Mouse (Mus musculus) ovary, adult 2 months (tissue): Measurements from ENCODE around the gene Rela. TPM values are rescaled to one million over a fixed set of nuclear protein-coding genes. Genes with fewer than 3 reads are reported as not detected.

Experiments
- polyA plus RNA-seq: library from polyadenylated mRNA; depleted of rRNA; stranded (reverse); fragments of >200 nt; gene quantifications from 2 replicates; pipeline ENCODE4 v1.2.3, GENCODE M21; 2012; rRNA removed

Rela gene
- 109 and 128 TPM in 2 replicates for polyA plus RNA-seq

DNA sequence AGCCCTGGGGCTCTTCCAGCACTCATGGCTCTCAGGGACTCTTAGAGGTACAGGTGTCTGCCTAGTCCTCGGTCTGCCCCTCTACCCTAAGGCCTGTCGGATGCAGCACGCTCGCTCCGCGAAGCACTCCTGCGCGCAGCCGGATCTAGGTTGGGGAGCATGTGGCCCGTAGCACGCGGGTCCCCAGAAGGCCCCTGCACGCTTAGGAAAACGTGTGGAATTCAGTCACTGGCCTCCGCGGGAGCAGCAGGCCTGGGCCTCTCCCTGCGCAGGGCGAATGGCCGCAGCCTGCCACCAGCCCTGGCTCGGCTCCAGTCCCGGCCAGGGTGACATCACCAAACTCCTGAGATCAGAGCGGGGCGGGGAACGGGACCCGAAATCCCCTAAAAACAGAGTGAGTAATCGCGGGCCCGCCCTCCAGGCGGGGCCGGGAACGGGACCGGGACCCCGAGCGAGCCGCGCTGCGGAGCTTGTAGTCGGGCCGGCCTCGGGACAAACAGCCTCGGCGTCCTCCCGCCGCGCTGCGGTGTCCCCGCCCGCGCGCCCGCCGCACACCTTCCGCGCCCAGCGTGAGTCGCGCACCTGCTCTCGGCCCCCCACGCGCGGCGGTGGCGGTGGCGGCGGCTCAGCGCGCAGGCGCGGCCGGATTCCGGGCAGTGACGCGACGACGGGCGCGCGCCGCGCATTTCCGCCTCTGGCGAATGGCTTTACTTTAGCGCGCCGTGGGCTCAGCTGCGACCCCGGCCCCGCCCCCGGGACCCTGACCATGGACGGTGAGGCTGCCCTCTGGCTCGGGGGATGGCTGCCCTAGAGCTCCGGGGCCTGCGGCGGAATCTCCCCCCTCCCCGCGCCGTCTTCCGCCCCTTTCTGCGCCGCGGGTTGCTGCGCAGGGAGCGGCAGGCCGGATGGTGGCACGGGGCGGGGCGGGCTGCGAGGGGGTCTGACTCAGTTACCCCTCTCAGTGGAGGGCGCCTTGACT is at the start of gene Rela:
Gene Rela (plus strand): TSS at position 415 of the 979 bp plus-strand sequence.

DNA sequence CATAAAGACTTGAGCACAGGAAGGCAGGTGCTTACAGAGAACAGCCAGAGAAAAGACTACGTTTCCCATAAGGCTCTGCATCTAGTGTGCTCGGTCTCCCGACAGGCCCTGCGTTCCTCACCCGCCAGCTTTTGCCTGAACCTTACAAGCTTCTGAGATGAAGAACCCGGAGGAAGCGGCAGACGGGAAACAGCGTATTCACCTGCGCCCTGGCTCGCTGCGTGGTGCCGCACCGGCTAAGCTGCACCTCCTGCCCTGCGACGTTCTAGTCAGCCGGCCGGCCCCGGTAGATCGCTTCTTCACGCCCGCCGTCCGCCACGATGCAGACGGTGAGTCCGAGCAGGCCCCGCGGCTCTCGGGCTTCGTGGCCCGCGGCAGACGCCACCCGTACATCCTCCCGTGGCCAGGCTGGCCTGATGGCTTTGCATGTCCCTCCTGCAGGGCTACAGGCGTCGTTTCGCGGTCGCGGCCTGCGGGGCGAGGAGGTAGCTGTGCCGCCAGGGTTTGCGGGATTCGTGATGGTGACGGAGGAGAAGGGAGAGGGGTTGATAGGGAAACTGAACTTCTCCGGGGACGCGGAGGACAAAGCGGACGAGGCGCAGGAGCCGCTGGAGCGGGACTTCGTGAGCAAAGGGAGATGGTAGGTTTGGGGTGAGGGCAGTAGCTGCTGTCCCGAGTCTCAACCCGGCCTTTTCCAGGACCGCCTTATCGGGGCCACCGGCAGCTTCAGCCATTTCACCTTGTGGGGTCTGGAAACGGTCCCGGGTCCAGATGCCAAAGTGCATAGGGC is 35.3 kb upstream of the Rela start, which contains the start of gene Rnaseh2c:
Gene Rnaseh2c (plus strand): TSS at position 122 of the 790 bp plus-strand sequence.

DNA sequence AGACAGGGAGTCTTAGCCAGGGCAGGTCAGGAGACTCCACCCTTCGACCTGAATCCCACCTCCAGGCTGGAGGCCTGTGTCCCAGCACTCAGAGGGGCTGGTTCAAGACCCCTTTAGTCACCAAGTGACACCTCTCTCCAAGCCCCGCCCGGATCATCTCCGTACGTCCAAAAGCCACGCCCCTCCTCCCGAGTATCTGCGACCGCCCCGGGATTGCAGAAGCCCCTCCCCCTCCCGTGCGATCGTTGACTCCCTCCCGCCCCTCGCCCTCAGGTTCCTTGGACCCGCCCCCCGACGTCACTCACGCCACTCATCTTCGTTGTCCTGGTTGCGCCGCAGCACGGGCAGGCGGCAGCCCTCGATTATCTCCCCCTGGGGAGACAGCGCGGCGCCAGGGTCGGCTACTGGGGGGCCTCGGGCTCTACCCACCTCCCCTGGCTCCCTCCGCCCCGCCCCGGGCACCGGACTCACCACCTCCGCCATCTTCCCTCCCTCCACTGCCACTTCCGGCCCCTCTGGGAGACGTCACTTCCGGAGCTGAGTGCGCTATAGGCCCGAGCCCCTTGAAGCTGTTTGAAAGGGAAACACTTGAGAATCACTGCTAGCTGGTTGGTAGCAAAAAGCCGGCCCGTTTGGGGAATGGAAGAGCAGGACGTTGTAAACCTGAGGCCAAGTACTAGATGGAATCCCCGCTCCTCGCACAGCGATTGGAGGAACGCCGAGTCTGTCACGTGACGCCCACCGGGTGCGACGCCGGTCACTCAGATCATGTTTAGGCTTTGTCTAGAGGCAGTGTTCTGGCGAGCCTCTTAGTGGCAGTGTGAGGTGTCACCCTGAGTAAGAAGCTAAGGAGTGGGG is 27.5 kb upstream of the Rela start, which contains the start of gene Kat5:
Gene Kat5 (minus strand): TSS at position 691 of the 858 bp plus-strand sequence.

DNA sequence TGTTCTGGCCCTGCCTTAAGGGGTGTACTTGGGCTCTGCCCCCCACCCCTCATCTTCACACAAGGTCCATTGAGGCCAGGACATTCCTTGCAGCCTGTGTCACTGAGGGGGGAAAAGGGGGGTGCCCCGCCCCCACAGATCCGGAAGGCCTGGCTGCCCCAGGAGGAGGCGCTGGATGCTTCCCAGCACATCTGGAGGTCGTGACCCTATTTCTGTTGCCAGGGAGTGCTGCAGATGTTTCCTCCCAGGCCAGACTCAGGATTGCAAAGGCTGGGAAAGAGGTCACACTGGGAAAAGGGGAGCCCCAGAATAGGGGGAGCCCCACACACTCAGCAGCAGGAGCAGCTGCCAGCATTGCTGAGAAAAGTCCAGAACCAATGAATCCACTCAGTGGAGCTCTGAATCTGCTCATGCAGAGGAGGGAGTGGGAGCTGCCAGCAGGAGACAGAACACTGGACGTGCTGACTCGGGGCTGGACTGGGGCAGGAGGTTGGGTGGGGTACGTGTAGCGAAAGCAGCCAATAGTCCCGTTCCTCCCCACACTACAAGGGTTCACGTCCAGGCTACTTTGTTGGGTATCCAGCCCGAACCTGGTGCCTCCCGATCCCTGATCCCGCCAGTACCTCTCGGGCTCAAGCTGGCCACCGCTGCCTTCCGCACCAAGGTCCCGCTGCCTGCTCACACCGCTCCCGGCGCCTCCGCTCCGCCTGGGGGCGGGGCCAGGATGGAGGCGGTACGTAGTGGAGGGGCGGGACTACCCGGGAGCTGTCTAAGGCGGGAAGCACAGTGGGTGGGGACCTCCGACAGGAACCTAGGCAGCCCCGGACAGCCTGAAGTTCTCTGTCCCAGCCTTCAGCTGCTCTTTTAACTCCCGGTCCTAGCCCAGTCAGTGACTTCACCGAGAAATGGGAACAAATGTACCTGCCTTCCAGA is 26.0 kb downstream of the Rela start, which contains the start of gene Sipa1:
Gene Sipa1 (minus strand): TSS at position 727 of the 933 bp plus-strand sequence.

DNA sequence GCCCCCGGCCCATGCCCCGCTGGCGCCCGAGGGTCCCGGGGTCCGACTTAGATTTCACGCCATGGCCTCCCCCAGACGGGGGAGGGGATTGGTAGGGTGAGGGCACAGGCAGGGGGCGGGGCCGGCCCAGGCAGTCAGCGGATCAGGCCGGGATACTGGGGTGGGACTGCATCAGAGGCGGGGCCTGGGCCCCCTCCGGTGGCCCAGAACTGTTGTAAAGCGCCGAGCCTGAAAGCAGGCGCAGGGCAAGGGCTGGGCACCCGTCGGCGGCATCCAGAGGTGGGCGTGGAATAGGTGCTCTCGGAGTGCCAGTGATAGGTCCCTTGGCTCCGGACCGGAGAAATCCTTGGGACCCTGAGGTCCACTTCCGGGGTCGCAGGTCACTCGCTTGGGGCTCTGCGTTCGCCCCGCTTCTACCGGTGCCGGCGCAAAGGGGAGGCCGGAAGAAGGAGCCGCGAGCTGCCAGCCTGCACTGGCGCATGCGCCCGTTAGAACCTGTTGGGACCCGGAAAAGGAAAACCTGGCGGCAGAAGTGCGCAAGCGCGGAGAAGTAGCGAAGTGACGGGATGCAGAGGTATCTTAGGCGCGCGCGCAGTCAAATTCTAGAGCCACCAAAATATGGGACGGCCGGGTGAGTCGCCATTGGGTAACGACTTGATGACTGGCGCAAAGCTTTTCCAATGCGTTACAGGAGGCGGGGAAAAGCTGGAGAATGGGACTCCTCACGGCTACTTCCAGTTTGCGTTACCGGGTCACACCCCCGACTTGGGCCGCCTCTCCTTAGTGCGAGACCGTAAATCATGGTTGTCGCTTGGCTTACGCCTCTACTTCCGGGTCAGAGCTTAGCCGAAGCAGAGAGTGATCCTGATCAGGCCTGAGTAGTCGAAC is 51.2 kb downstream of the Rela start, which contains the start of the genes Map3k11 and Pcnx3:
Gene Map3k11 (plus strand): TSS at position 543 of the 888 bp plus-strand sequence.
Gene Pcnx3 (minus strand): TSS at position 709 of the 888 bp plus-strand sequence.

Other genes with a start within 250 kb of the Rela start
- 15.7 and 18.4 TPM in 2 replicates for gene Sart1, start 248.8 kb upstream of the Rela start, polyA plus RNA-seq
- gene Tsga10ip, start 235.0 kb upstream of the Rela start, polyA plus RNA-seq: 4.9 and 5.6 TPM in 2 replicates
- 86.3 and 111 TPM in 2 replicates for gene Drap1, start 212.5 kb upstream of the Rela start, polyA plus RNA-seq
- gene AI837181, start 212.3 kb upstream of the Rela start, polyA plus RNA-seq: 115 and 124 TPM in 2 replicates
- gene Fosl1, start 189.9 kb upstream of the Rela start, polyA plus RNA-seq: 4.3 and 7.9 TPM in 2 replicates
- gene Ccdc85b, start 179.6 kb upstream of the Rela start, polyA plus RNA-seq: 12.3 and 17.9 TPM in 2 replicates
- gene Fibp, start 176.9 kb upstream of the Rela start, polyA plus RNA-seq: 118 and 164 TPM in 2 replicates
- gene Ctsw, start 169.0 kb upstream of the Rela start, polyA plus RNA-seq: 1.5 and 2.4 TPM in 2 replicates
- gene Efemp2, start 163.5 kb upstream of the Rela start, polyA plus RNA-seq: 205 and 258 TPM in 2 replicates
- gene Mus81, start 149.1 kb upstream of the Rela start, polyA plus RNA-seq: 78.2 and 88.4 TPM in 2 replicates
- 447 and 670 TPM in 2 replicates for gene Cfl1, start 147.0 kb upstream of the Rela start, polyA plus RNA-seq
- 1.00 and 1.3 TPM in 2 replicates for gene 1700020D05Rik, start 133.7 kb upstream of the Rela start, polyA plus RNA-seq
- gene Snx32, start 126.9 kb upstream of the Rela start, polyA plus RNA-seq: 17.6 and 19.1 TPM in 2 replicates
- 0.87 and 1.1 TPM in 2 replicates for gene Ovol1, start 76.8 kb upstream of the Rela start, polyA plus RNA-seq
- gene Ap5b1, start 69.5 kb upstream of the Rela start, polyA plus RNA-seq: 15.5 and 16.1 TPM in 2 replicates
- gene Rnaseh2c, start 35.6 kb upstream of the Rela start, polyA plus RNA-seq: 93.6 and 93.9 TPM in 2 replicates
- 56.6 and 61.2 TPM in 2 replicates for gene Kat5, start 27.2 kb upstream of the Rela start, polyA plus RNA-seq
- 110 and 149 TPM in 2 replicates for gene Sipa1, start 26.2 kb downstream of the Rela start, polyA plus RNA-seq
- gene Map3k11, start 51.3 kb downstream of the Rela start, polyA plus RNA-seq: 89.5 and 98.2 TPM in 2 replicates
- 260 and 276 TPM in 2 replicates for gene Pcnx3, start 51.4 kb downstream of the Rela start, polyA plus RNA-seq
- gene Kcnk7, start 66.9 kb downstream of the Rela start, polyA plus RNA-seq: 1.7 and 2.6 TPM in 2 replicates
- 69.0 and 78.6 TPM in 2 replicates for gene Ehbp1l1, start 88.8 kb downstream of the Rela start, polyA plus RNA-seq
- gene Fam89b, start 92.2 kb downstream of the Rela start, polyA plus RNA-seq: 391 and 451 TPM in 2 replicates
- 509 and 535 TPM in 2 replicates for gene Ltbp3, start 103.4 kb downstream of the Rela start, polyA plus RNA-seq
- 143 and 154 TPM in 2 replicates for gene Scyl1, start 133.9 kb downstream of the Rela start, polyA plus RNA-seq
- 28.5 and 32.7 TPM in 2 replicates for gene Frmd8, start 237.8 kb downstream of the Rela start, polyA plus RNA-seq
- gene Slc25a45, start 240.3 kb downstream of the Rela start, polyA plus RNA-seq: 16.3 and 25.9 TPM in 2 replicates